Mouse (Mus musculus) myocyte (in vitro differentiated cells): ENCODE measurements around the gene Acss2. TPM values are rescaled to one million over a fixed set of nuclear protein-coding genes. Genes with fewer than 3 reads are reported as not detected.

Experiments
- H3K27me3 ChIP-seq: one replicate; pipeline ENCODE4 v1.6.1; 2011; ENCODE audit not compliant: control insufficient read depth, insufficient read depth, insufficient read length
- H3K36me3 ChIP-seq: one replicate; pipeline ENCODE4 v1.6.1; 2011; ENCODE audit not compliant: control insufficient read depth, insufficient read depth
- H3K4me2 ChIP-seq: one replicate; pipeline ENCODE4 v1.6.1; 2011; ENCODE audit warnings: low read depth, control low read depth
- H3K4me3 ChIP-seq: one replicate; pipeline ENCODE4 v1.5.1; 2011; ENCODE audit warnings: mild to moderate bottlenecking, control low read depth, moderate library complexity
- H3K79me2 ChIP-seq: one replicate; pipeline ENCODE4 v1.6.1; 2011; ENCODE audit not compliant: control insufficient read depth, insufficient read depth
- H3ac ChIP-seq: one replicate; pipeline ENCODE4 v1.6.1; 2011; ENCODE audit not compliant: control insufficient read depth, insufficient read length
- CEBPB ChIP-seq: IDR thresholded peaks from 2 replicates; pipeline ENCODE4 v1.6.1; 2011; ENCODE audit warnings: mild to moderate bottlenecking, moderate library complexity; ENCODE audit not compliant: poor library complexity, insufficient read depth, severe bottlenecking
- E2F4 ChIP-seq: IDR thresholded peaks from one replicate; pipeline ENCODE4 v1.6.1; 2011; ENCODE audit warnings: mild to moderate bottlenecking, control low read depth, moderate library complexity; ENCODE audit not compliant: insufficient read depth
- MAX ChIP-seq: IDR thresholded peaks from one replicate; pipeline ENCODE4 v1.6.1; 2011; ENCODE audit warnings: low read depth, mild to moderate bottlenecking, control low read depth
- MYOD1 ChIP-seq, 3 experiments: IDR thresholded peaks; one replicate each; pipeline ENCODE4 v1.6.1; 2011; ENCODE audit warnings: control low read depth in 2 of 3, low read depth in 2 of 3, mild to moderate bottlenecking in 2 of 3, moderate library complexity in 1 of 3; ENCODE audit not compliant: insufficient read length in 2 of 3, control insufficient read depth in 1 of 3
- MYOG ChIP-seq, 3 experiments: IDR thresholded peaks; one replicate each; pipeline ENCODE4 v1.6.1; 2011; ENCODE audit warnings: control low read depth in 2 of 3, low read depth in 2 of 3, mild to moderate bottlenecking in 2 of 3; ENCODE audit not compliant: insufficient read length in 2 of 3, control insufficient read depth in 1 of 3, insufficient read depth in 1 of 3
- POLR2A ChIP-seq: IDR thresholded peaks from one replicate; pipeline ENCODE4 v1.6.1; 2011; ENCODE audit warnings: low read depth, mild to moderate bottlenecking, control low read depth, moderate library complexity; ENCODE audit not compliant: insufficient read length
- POLR2AphosphoS2 ChIP-seq: IDR thresholded peaks from one replicate; pipeline ENCODE4 v1.6.1; 2011; ENCODE audit warnings: low read depth, control low read depth; ENCODE audit not compliant: insufficient read length
- REST ChIP-seq: IDR thresholded peaks from one replicate; pipeline ENCODE4 v1.6.1; 2011; ENCODE audit warnings: mild to moderate bottlenecking, control low read depth, moderate library complexity; ENCODE audit not compliant: insufficient read depth, insufficient read length
- SRF ChIP-seq: IDR thresholded peaks from one replicate; pipeline ENCODE4 v1.6.1; 2011; ENCODE audit warnings: low read depth; ENCODE audit not compliant: control insufficient read depth, insufficient read length
- TCF12 ChIP-seq: IDR thresholded peaks from one replicate; pipeline ENCODE4 v1.6.1; 2011; ENCODE audit warnings: mild to moderate bottlenecking, control low read depth; ENCODE audit not compliant: poor library complexity, insufficient read depth, severe bottlenecking
- TCF3 ChIP-seq: IDR thresholded peaks from one replicate; pipeline ENCODE4 v1.6.1; 2011; ENCODE audit warnings: low read depth, control low read depth; ENCODE audit not compliant: insufficient read length
- USF1 ChIP-seq: IDR thresholded peaks from one replicate; pipeline ENCODE4 v1.6.1; 2011; ENCODE audit warnings: low read depth, mild to moderate bottlenecking, control low read depth, moderate library complexity
- polyA plus RNA-seq: library from polyadenylated mRNA; unstranded; fragments of >200 nt; fragmentation: generic; extraction: Trizol; gene quantifications from one replicate; pipeline ENCODE4 v1.2.1, GENCODE M21; 2012; ENCODE audit warnings: missing spikeins

Gene Acss2
- polyA plus RNA-seq, 1 experiment: 25.8 TPM

DNA sequence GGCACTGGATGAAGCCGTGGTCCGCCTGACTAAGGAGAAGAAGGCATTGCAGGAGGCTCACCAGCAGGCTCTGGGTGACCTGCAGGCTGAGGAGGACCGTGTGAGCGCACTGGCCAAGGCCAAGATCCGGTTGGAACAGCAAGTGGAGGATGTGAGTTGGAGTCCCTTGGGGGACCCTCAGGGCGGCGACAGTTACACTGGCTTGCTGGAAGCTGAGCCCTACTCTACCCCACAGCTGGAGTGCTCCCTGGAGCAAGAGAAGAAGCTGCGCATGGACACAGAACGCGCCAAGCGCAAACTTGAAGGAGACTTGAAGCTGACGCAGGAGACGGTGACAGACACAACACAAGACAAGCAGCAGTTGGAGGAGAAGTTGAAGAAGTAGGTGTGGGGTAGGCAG, 110.8 kb downstream of the Acss2 start:
- H3K79me2 ChIP-seq: no peaks in the 10 kb centered on the region
- H3K36me3 ChIP-seq: peaks cover 4% of the 10 kb centered on the region
- no peak overlapping the region for H3K4me2 ChIP-seq
- no peak overlapping the region for H3K4me3 ChIP-seq
- no peaks in the 10 kb centered on the region for H3K27me3 ChIP-seq
- H3ac ChIP-seq: no peak overlapping the region
- no peak for TF ChIP-seq MYOD1 (IDR thresholded peaks at IDR 0.05; ENCODE audit: control insufficient read depth in 1 of 3, insufficient read length in 2 of 3, low read depth in 2 of 3)
- no peak for TF ChIP-seq TCF12
- TF ChIP-seq TCF3: no peak
- no peak for TF ChIP-seq REST
- no peak for TF ChIP-seq SRF
- TF ChIP-seq POLR2AphosphoS2: no peak
- TF ChIP-seq POLR2A: no peak
- no peak for TF ChIP-seq E2F4
- TF ChIP-seq CEBPB: no peak

DNA sequence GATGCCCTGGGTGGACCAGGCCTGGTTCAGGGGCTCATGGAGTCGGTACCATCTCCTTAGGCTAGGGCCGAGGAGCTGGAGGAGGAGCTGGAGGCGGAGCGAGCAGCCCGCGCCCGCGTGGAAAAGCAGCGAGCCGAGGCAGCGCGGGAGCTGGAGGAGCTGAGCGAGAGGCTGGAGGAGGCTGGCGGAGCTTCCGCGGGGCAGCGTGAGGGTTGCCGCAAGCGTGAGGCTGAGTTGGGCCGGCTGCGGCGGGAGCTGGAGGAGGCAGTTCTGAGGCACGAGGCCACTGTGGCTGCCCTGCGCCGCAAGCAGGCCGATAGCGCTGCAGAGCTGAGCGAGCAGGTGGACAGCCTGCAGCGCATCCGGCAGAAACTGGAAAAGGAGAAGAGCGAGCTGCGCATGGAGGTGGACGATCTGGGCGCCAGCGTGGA, 111.5 kb downstream of the Acss2 start:
- peak; percentile 67 for TF ChIP-seq POLR2AphosphoS2
- no peak for TF ChIP-seq TCF12
- Histone ChIP-seq H3K36me3 (peaks cover 4% of the 10 kb centered on the region), H3K4me2 (no peak overlapping the region), H3K4me3 (no peak overlapping the region), H3K79me2 (no peaks in the 10 kb centered on the region), H3ac (no peak overlapping the region), H3K27me3 (no peaks in the 10 kb centered on the region)

DNA sequence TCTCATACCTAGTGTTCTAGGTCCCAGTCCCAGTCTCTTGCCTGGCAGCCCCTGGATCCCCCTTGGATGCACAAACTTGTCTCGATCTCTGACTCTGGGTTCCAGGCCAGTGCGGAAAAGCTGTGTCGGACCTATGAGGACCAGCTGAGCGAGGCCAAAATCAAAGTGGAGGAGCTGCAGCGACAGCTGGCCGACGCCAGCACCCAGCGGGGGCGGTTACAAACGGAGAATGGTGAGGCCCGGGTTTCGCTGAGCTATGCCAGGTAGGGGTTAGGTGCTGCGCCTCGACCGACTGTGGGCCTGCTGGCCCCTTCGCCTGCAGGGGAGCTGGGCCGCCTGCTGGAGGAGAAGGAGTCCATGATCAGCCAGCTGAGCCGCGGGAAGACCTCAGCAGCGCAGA, 112.4 kb downstream of the Acss2 start:
- no peak overlapping the region for H3K4me2 ChIP-seq
- H3K4me3 ChIP-seq: no peak overlapping the region
- no peak overlapping the region for H3ac ChIP-seq
- H3K27me3 ChIP-seq: no peaks in the 10 kb centered on the region
- peaks cover 4% of the 10 kb centered on the region for H3K36me3 ChIP-seq
- TF ChIP-seq E2F4 (no peak), REST (no peak), SRF (no peak), MYOG (IDR thresholded peaks at IDR 0.05; ENCODE audit: control insufficient read depth in 1 of 3, insufficient read depth in 1 of 3, insufficient read length in 2 of 3, low read depth in 2 of 3) (no peak), USF1 (no peak), POLR2A (no peak), MAX (no peak), TCF3 (no peak), TCF12 (no peak), MYOD1 (IDR thresholded peaks at IDR 0.05; ENCODE audit: control insufficient read depth in 1 of 3, insufficient read length in 2 of 3, low read depth in 2 of 3) (no peak), CEBPB (no peak), POLR2AphosphoS2 (no peak)
- H3K79me2 ChIP-seq: no peaks in the 10 kb centered on the region

DNA sequence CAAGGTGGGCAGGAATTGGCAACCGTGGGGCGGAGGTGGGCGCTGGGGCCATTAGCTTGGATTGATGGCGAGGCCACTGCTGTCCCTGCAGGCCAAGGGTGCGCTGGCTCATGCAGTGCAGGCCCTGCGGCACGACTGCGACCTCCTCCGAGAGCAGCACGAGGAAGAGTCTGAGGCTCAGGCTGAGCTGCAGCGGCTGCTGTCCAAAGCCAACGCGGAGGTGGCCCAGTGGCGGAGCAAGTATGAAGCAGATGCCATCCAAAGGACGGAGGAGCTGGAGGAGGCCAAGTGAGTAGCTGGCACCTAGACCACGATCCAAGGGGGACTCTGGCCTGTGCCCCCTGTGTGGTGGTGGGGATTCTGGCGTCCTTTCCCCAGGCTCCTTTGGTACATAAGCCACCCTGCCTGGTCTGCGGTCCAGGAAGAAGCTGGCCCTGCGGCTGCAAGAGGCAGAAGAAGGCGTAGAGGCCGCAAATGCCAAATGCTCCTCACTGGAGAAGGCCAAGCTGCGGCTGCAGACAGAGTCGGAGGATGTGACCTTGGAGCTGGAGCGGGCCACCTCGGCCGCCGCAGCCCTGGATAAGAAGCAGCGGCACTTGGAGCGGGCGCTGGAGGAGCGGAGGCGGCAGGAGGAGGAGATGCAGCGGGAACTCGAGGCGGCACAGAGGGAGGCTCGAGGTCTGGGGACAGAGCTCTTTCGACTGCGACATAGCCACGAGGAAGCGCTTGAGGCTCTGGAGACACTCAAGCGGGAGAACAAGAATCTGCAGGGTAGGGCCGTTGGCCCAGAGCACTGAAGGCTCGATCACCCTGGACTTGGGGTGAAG, 113.1 kb downstream of the Acss2 start:
- H3K27me3 ChIP-seq: no peaks in the 10 kb centered on the region

DNA sequence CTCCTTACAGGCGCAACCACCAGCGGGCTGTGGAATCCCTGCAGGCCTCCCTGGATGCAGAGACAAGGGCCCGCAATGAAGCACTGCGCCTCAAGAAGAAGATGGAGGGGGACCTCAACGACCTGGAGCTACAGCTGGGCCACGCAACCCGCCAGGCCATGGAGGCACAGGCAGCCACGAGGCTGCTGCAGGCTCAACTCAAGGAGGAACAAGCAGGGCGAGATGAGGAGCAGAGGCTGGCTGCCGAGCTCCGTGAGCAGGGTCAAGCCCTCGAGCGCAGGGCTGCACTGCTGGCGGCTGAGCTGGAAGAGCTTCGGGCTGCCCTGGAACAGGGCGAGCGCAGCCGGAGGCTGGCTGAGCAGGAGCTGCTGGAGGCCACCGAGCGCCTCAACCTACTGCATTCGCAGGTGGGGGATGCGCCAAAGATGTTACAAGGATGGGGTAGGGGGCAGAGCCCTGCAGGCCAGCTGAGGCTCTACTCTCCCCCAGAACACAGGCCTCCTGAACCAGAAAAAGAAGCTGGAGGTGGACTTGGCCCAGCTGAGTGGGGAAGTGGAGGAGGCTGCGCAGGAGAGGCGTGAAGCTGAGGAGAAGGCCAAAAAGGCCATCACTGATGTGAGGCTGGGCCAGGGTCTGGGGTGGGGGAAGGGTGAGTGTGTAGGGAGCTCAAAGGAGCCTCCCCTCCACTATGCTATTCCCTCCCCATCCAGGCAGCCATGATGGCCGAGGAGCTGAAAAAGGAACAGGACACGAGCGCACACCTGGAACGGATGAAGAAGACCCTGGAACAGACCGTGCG, 114.6 kb downstream of the Acss2 start:
- H3K4me3 ChIP-seq: no peak overlapping the region
- no peak overlapping the region for H3ac ChIP-seq
- H3K36me3 ChIP-seq: peaks cover 11% of the 10 kb centered on the region
- H3K27me3 ChIP-seq: no peaks in the 10 kb centered on the region
- TF ChIP-seq USF1 (no peak), POLR2A (peak; percentile 31), POLR2AphosphoS2 (peak; percentile 75)
- H3K79me2 ChIP-seq: no peaks in the 10 kb centered on the region
- H3K4me2 ChIP-seq: no peak overlapping the region

More for the DNA sequence above, 113.1 kb downstream of the Acss2 start:
- Histone ChIP-seq H3K4me2 (no peak overlapping the region), H3K36me3 (peaks cover 4% of the 10 kb centered on the region), H3K4me3 (no peak overlapping the region), H3K79me2 (no peaks in the 10 kb centered on the region), H3ac (no peak overlapping the region)
- TF ChIP-seq REST (no peak), POLR2AphosphoS2 (peak; percentile 75), POLR2A (peak; percentile 32)
